Mouse (Mus musculus) heart, postnatal 14 days (tissue): ENCODE measurements around the gene Mymk. TPM values are rescaled to one million over a fixed set of nuclear protein-coding genes. Genes with fewer than 3 reads are reported as not detected.

Experiments used
- total RNA-seq, 2 experiments: library from RNA; stranded (reverse); gene quantifications; 2 replicates each; pipeline ENCODE4 v1.2.3; 2021

Gene Mymk
- total RNA-seq, 2 experiments from 2014 or later = not detected

Other genes starting within 250 kb of the Mymk start
- not detected for gene Abo, start 207.2 kb downstream of the Mymk start, total RNA-seq
- gene Surf6, start 169.3 kb downstream of the Mymk start, total RNA-seq = 10 to 100 TPM; 11.3 to 12.3 TPM
- gene Med22, start 161.5 kb downstream of the Mymk start, total RNA-seq = 10 to 100 TPM; 24.4 to 26.5 TPM
- 100 to 1,000 TPM; 272 to 313 TPM for gene Rpl7a, start 161.4 kb downstream of the Mymk start, total RNA-seq
- gene Surf2, start 155.8 kb downstream of the Mymk start, total RNA-seq = 10 to 100 TPM; 14.3 to 15.0 TPM
- 10 to 100 TPM; 44.3 to 45.3 TPM for gene Surf1, start 155.6 kb downstream of the Mymk start, total RNA-seq
- 10 to 100 TPM; 84.7 to 88.7 TPM for gene Surf4, start 138.3 kb downstream of the Mymk start, total RNA-seq
- gene Stkld1, start 138.1 kb downstream of the Mymk start, total RNA-seq = under 1 TPM in 1 of 2 experiments, not detected in 1; 0.29 TPM
- 10 to 100 TPM; 13.6 to 16.4 TPM for gene Rexo4, start 107.8 kb downstream of the Mymk start, total RNA-seq
- not detected for gene Adamts13, start 98.8 kb downstream of the Mymk start, total RNA-seq
- 10 to 100 TPM; 32.4 to 37.2 TPM for gene Cacfd1, start 62.3 kb downstream of the Mymk start, total RNA-seq
- under 1 TPM; 0.41 TPM for gene Slc2a6, start 44.2 kb downstream of the Mymk start, total RNA-seq
- gene Adamtsl2, start 7.2 kb upstream of the Mymk start, total RNA-seq = 10 to 100 TPM; 27.9 to 36.3 TPM
- under 1 TPM; 0.38 to 0.51 TPM for gene Fam163b, start 70.3 kb upstream of the Mymk start, total RNA-seq
- 1 to 10 TPM; 2.2 to 2.6 TPM for gene Dbh, start 93.1 kb upstream of the Mymk start, total RNA-seq
- gene Sardh, start 176.2 kb upstream of the Mymk start, total RNA-seq = 10 to 100 TPM; 15.3 to 15.6 TPM